Mouse (Mus musculus): ENCODE data around the gene Bach2. TPM values are rescaled to one million over a fixed set of nuclear protein-coding genes. Genes with fewer than 3 reads are reported as not detected.

The Bach2 gene
- 10 to 100 TPM; 21.5 to 23.6 TPM for polyA plus RNA-seq (2017; shearing (Covaris generic))

GRCm38 (mm10) chr4:32238366-32238854 is at the start of gene Bach2:
TSS of gene Bach2 (plus strand) at chr4:32238804.
- ATAC-seq, result peak; percentile 79

GRCm38 (mm10) chr4:32189416-32190036 is 49.1 kb upstream of the Bach2 start:
- ATAC-seq, result no peak

GRCm38 (mm10) chr4:32190506-32190905 is 48.1 kb upstream of the Bach2 start:
- ATAC-seq, result no peak

- ATAC-seq, result no peak
These were observed 42.4 kb upstream of the Bach2 start for GRCm38 (mm10) chr4:32195945-32196921.

- no peak for ATAC-seq
These were observed 40.6 kb upstream of the Bach2 start for GRCm38 (mm10) chr4:32198031-32198430.

GRCm38 (mm10) chr4:32198589-32198988 is 40.0 kb upstream of the Bach2 start:
- ATAC-seq, result no peak

GRCm38 (mm10) chr4:32199156-32199555 is 39.4 kb upstream of the Bach2 start:
- ATAC-seq, result no peak

- no peak for ATAC-seq
These were observed 37.5 kb upstream of the Bach2 start for GRCm38 (mm10) chr4:32201114-32201513.

- no peak for ATAC-seq
These were observed 36.2 kb upstream of the Bach2 start for GRCm38 (mm10) chr4:32202362-32202761.

- no peak for ATAC-seq
These were observed 33.8 kb upstream of the Bach2 start for GRCm38 (mm10) chr4:32204819-32205218.

- no peak for ATAC-seq
These were observed 32.8 kb upstream of the Bach2 start for GRCm38 (mm10) chr4:32205825-32206224.

- ATAC-seq, result no peak
These were observed 28.6 kb upstream of the Bach2 start for GRCm38 (mm10) chr4:32209995-32210394.

GRCm38 (mm10) chr4:32210424-32211184 is 28.0 kb upstream of the Bach2 start:
- ATAC-seq, result no peak

GRCm38 (mm10) chr4:32212593-32212992 is 26.0 kb upstream of the Bach2 start:
- ATAC-seq, result no peak

- ATAC-seq, result peak; percentile 62
These were observed 22.1 kb upstream of the Bach2 start for GRCm38 (mm10) chr4:32216466-32216865.

GRCm38 (mm10) chr4:32217016-32217415 is 21.6 kb upstream of the Bach2 start:
- peak; percentile 42 for ATAC-seq

GRCm38 (mm10) chr4:32217593-32217992 is 21.0 kb upstream of the Bach2 start:
- peak; percentile 62 for ATAC-seq

GRCm38 (mm10) chr4:32218371-32218770 is 20.2 kb upstream of the Bach2 start:
- peak; percentile 35 for ATAC-seq

- no peak for ATAC-seq
These were observed 19.0 kb upstream of the Bach2 start for GRCm38 (mm10) chr4:32219428-32220128.

GRCm38 (mm10) chr4:32220129-32220491 is 18.5 kb upstream of the Bach2 start:
- no peak for ATAC-seq

GRCm38 (mm10) chr4:32220961-32221360 is 17.6 kb upstream of the Bach2 start:
- no peak for ATAC-seq

- ATAC-seq, result no peak
These were observed 15.0 kb upstream of the Bach2 start for GRCm38 (mm10) chr4:32223563-32223962.

Measured in CD4-positive, CD25-positive, alpha-beta regulatory T cell, adult 4 months (primary cell).